Mouse (Mus musculus): ENCODE data around the gene Gm20696.

- no peak for TF ChIP-seq GATA1 (IDR thresholded peaks at IDR 0.05; ENCODE audit: borderline replicate concordance, low read length)
- TF ChIP-seq FLI1 (IDR thresholded peaks at IDR 0.05; ENCODE audit: low read length) = no peak
Measured at GRCm38 (mm10) chr6:99339986-99340721, 326.4 kb downstream of the Gm20696 start.
